Mouse (Mus musculus) myocyte (in vitro differentiated cells): ENCODE results near the gene Ranbp1. TPM values are rescaled to one million over a fixed set of nuclear protein-coding genes. Genes with fewer than 3 reads are reported as not detected.

Experiments used
- H3K27me3 ChIP-seq: one replicate; pipeline ENCODE4 v1.6.1; 2011; ENCODE audit not compliant: control insufficient read depth, insufficient read depth, insufficient read length
- H3K36me3 ChIP-seq: one replicate; pipeline ENCODE4 v1.6.1; 2011; ENCODE audit not compliant: control insufficient read depth, insufficient read depth
- H3K4me2 ChIP-seq: one replicate; pipeline ENCODE4 v1.6.1; 2011; ENCODE audit warnings: low read depth, control low read depth
- H3K4me3 ChIP-seq: one replicate; pipeline ENCODE4 v1.5.1; 2011; ENCODE audit warnings: mild to moderate bottlenecking, control low read depth, moderate library complexity
- H3K79me2 ChIP-seq: one replicate; pipeline ENCODE4 v1.6.1; 2011; ENCODE audit not compliant: control insufficient read depth, insufficient read depth
- H3ac ChIP-seq: one replicate; pipeline ENCODE4 v1.6.1; 2011; ENCODE audit not compliant: control insufficient read depth, insufficient read length
- CEBPB ChIP-seq: IDR thresholded peaks from 2 replicates; pipeline ENCODE4 v1.6.1; 2011; ENCODE audit warnings: mild to moderate bottlenecking, moderate library complexity; ENCODE audit not compliant: poor library complexity, insufficient read depth, severe bottlenecking
- E2F4 ChIP-seq: IDR thresholded peaks from one replicate; pipeline ENCODE4 v1.6.1; 2011; ENCODE audit warnings: mild to moderate bottlenecking, control low read depth, moderate library complexity; ENCODE audit not compliant: insufficient read depth
- MAX ChIP-seq: IDR thresholded peaks from one replicate; pipeline ENCODE4 v1.6.1; 2011; ENCODE audit warnings: low read depth, mild to moderate bottlenecking, control low read depth
- MYOD1 ChIP-seq, 3 experiments: IDR thresholded peaks; one replicate each; pipeline ENCODE4 v1.6.1; 2011; ENCODE audit warnings: control low read depth in 2 of 3, low read depth in 2 of 3, mild to moderate bottlenecking in 2 of 3, moderate library complexity in 1 of 3; ENCODE audit not compliant: insufficient read length in 2 of 3, control insufficient read depth in 1 of 3
- MYOG ChIP-seq, 3 experiments: IDR thresholded peaks; one replicate each; pipeline ENCODE4 v1.6.1; 2011; ENCODE audit warnings: control low read depth in 2 of 3, low read depth in 2 of 3, mild to moderate bottlenecking in 2 of 3; ENCODE audit not compliant: insufficient read length in 2 of 3, control insufficient read depth in 1 of 3, insufficient read depth in 1 of 3
- POLR2A ChIP-seq: IDR thresholded peaks from one replicate; pipeline ENCODE4 v1.6.1; 2011; ENCODE audit warnings: low read depth, mild to moderate bottlenecking, control low read depth, moderate library complexity; ENCODE audit not compliant: insufficient read length
- POLR2AphosphoS2 ChIP-seq: IDR thresholded peaks from one replicate; pipeline ENCODE4 v1.6.1; 2011; ENCODE audit warnings: low read depth, control low read depth; ENCODE audit not compliant: insufficient read length
- REST ChIP-seq: IDR thresholded peaks from one replicate; pipeline ENCODE4 v1.6.1; 2011; ENCODE audit warnings: mild to moderate bottlenecking, control low read depth, moderate library complexity; ENCODE audit not compliant: insufficient read depth, insufficient read length
- SRF ChIP-seq: IDR thresholded peaks from one replicate; pipeline ENCODE4 v1.6.1; 2011; ENCODE audit warnings: low read depth; ENCODE audit not compliant: control insufficient read depth, insufficient read length
- TCF12 ChIP-seq: IDR thresholded peaks from one replicate; pipeline ENCODE4 v1.6.1; 2011; ENCODE audit warnings: mild to moderate bottlenecking, control low read depth; ENCODE audit not compliant: poor library complexity, insufficient read depth, severe bottlenecking
- TCF3 ChIP-seq: IDR thresholded peaks from one replicate; pipeline ENCODE4 v1.6.1; 2011; ENCODE audit warnings: low read depth, control low read depth; ENCODE audit not compliant: insufficient read length
- USF1 ChIP-seq: IDR thresholded peaks from one replicate; pipeline ENCODE4 v1.6.1; 2011; ENCODE audit warnings: low read depth, mild to moderate bottlenecking, control low read depth, moderate library complexity
- polyA plus RNA-seq: library from polyadenylated mRNA; unstranded; fragments of >200 nt; fragmentation: generic; extraction: Trizol; gene quantifications from one replicate; pipeline ENCODE4 v1.2.1, GENCODE M21; 2012; ENCODE audit warnings: missing spikeins

The Ranbp1 gene
- polyA plus RNA-seq, 1 experiment, result 150 TPM

DNA sequence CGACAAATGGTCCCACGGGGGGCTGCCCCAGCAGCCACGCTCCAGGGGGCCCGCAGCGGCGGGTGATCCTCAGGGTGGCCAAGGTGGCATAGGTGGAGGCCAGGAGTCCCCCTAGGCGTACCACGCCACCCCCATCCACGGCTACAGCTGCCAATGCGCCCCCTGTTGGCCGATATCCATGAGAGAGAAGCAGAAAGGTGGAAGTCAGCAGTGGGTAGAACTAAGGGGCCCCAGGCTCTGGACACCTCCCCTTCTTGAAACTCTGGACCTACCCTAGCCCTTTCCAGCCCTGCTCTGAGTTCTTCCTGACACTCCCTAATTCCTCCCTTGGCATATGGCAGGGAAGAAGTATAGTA is 27.0 kb downstream of the Ranbp1 start:
- H3K79me2 ChIP-seq, result no peaks in the 10 kb centered on the region
- no peak for TF ChIP-seq CEBPB
- no peak overlapping the region for H3ac ChIP-seq
- H3K36me3 ChIP-seq, result peaks cover 5% of the 10 kb centered on the region
- no peak overlapping the region for H3K4me2 ChIP-seq
- H3K27me3 ChIP-seq, result no peaks in the 10 kb centered on the region
- no peak overlapping the region for H3K4me3 ChIP-seq

DNA sequence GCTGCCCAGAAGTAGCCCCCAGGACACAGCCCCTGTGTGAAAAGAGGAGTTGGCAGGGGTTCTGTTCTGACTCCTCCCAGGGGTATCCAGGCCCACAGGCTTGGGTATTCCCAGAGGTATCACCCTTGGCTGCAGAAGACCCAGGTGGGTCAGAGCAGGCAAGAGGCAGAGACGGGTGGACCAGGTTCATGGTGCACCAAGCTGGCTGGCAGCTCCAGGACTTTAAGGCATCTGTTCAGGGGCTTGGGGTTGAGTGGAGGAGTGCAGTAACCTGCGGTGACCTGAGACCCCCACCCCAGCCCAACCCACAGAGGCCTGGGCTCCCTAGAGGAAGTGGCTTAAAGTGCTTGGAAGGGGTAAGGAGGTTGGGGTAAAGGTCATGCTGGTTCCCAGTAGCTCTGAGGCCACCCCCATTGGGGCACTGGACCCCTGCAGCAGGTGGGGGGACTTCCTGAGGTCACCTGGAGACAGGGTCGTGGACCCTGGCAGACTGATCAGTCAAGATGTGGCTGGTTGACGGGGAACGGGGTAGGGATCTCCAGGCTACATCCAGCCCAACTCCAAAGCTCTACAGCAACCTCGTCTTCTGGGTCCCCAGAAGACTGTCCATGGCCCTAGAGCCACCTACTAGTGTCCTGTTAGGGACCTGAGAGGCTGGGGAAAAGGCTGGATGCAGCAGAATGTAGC is 27.5 kb downstream of the Ranbp1 start:
- H3K4me3 ChIP-seq, result no peak overlapping the region
- no peak overlapping the region for H3K4me2 ChIP-seq
- H3K27me3 ChIP-seq, result no peaks in the 10 kb centered on the region
- H3K79me2 ChIP-seq, result no peaks in the 10 kb centered on the region
- H3ac ChIP-seq, result no peak overlapping the region
- no peak for TF ChIP-seq REST
- no peak for TF ChIP-seq TCF12
- TF ChIP-seq SRF, result no peak
- H3K36me3 ChIP-seq, result peaks cover 2% of the 10 kb centered on the region

DNA sequence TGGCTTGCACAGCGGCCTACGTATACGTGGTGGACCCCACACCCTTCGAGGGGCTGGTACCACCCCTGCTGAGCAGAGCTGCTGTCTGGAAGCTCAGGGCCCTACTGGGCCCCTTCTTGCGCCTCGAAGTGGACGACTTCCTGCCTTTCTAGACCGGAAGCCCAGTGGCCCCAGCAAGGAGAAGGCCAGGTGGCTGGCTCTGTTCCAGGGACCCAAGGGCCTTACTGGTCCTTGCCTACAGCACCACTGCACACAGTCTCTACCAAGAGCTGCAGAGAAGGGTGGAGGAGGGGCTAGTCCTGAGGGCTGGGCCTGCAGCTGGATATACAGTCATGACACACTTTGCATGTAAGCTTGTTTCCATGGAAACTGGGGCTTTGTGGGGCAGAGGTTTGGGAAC is 28.5 kb downstream of the Ranbp1 start:
- no peaks in the 10 kb centered on the region for H3K36me3 ChIP-seq
- TF ChIP-seq REST, result no peak
- TF ChIP-seq TCF3, result no peak
- TF ChIP-seq POLR2A, result no peak
- TF ChIP-seq MYOG (IDR thresholded peaks at IDR 0.05; ENCODE audit: control insufficient read depth in 1 of 3, insufficient read depth in 1 of 3, insufficient read length in 2 of 3, low read depth in 2 of 3), result no peak
- TF ChIP-seq TCF12, result no peak
- no peak for TF ChIP-seq E2F4
- TF ChIP-seq SRF, result no peak
- TF ChIP-seq POLR2AphosphoS2, result no peak
- TF ChIP-seq MYOD1 (IDR thresholded peaks at IDR 0.05; ENCODE audit: control insufficient read depth in 1 of 3, insufficient read length in 2 of 3, low read depth in 2 of 3), result no peak
- TF ChIP-seq USF1, result no peak
- TF ChIP-seq MAX, result no peak
- TF ChIP-seq CEBPB, result no peak
- H3K4me3 ChIP-seq, result no peak overlapping the region
- no peak overlapping the region for H3ac ChIP-seq
- no peak overlapping the region for H3K4me2 ChIP-seq
- no peaks in the 10 kb centered on the region for H3K79me2 ChIP-seq
- no peaks in the 10 kb centered on the region for H3K27me3 ChIP-seq

DNA sequence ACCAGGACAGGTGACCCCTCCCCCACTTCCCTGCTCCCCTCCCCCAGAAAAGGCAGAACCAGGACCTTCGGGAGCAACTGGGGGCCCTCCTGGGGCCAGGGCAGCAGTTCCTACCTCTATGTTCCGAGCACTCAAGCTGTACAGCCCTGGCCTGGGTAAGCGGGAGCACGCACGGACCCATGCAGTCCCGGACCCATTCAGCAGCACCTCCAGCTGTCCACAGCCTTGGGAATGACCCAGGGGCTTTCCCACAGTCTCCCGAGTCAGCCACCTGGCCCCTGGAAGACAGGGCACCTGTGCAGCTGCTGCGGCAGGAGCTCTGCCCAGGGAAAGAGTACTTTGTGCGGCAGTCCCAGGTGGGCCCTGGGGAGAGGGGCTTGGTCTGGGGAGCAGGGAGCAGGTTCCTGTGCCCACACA is 29.9 kb downstream of the Ranbp1 start:
- TF ChIP-seq MYOG (IDR thresholded peaks at IDR 0.05; ENCODE audit: control insufficient read depth in 1 of 3, insufficient read depth in 1 of 3, insufficient read length in 2 of 3, low read depth in 2 of 3) (no peak), MYOD1 (IDR thresholded peaks at IDR 0.05; ENCODE audit: control insufficient read depth in 1 of 3, insufficient read length in 2 of 3, low read depth in 2 of 3) (no peak)
- H3K4me3 ChIP-seq, result no peak overlapping the region
- no peaks in the 10 kb centered on the region for H3K36me3 ChIP-seq
- H3K4me2 ChIP-seq, result no peak overlapping the region
- H3ac ChIP-seq, result no peak overlapping the region
- H3K79me2 ChIP-seq, result no peaks in the 10 kb centered on the region
- peaks cover 5% of the 10 kb centered on the region for H3K27me3 ChIP-seq

DNA sequence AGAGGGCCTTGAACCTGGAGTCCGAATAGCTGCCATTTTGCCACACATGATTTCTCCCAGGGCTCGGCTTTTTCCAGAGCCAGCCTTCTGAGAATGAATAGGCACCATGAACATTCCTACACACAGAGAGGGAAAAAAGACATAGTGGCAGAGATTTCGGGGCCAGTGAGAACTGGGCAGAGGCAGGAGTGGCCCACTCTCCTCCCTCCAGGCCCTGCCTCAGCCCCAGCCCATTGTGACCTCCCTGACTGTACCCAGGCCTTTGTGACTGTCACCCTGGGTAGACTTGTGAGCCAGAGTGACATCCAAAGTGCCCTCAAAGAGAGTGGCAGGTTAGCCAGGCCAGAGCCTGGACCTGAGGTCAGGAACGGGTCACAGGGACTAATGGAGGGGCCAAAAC is 31.0 kb downstream of the Ranbp1 start, which contains the start of gene Ccdc188:
Ccdc188 (plus strand) TSS at position 301 of the 400 bp plus-strand sequence.
- H3K79me2 ChIP-seq, result no peaks in the 10 kb centered on the region
- no peak within 1 kb of the TSS for H3K4me2 ChIP-seq
- no peak within 1 kb of the TSS for H3K4me3 ChIP-seq
- H3K36me3 ChIP-seq, result no peaks in the 10 kb centered on the region
- TF ChIP-seq TCF3, result no peak
- TF ChIP-seq SRF, result no peak
- TF ChIP-seq TCF12, result no peak
- TF ChIP-seq MYOG (IDR thresholded peaks at IDR 0.05; ENCODE audit: control insufficient read depth in 1 of 3, insufficient read depth in 1 of 3, insufficient read length in 2 of 3, low read depth in 2 of 3), result no peak
- TF ChIP-seq MYOD1 (IDR thresholded peaks at IDR 0.05; ENCODE audit: control insufficient read depth in 1 of 3, insufficient read length in 2 of 3, low read depth in 2 of 3), result no peak
- no peak for TF ChIP-seq POLR2A
- no peak for TF ChIP-seq REST
- peaks cover 6% of the 10 kb centered on the region for H3K27me3 ChIP-seq
- H3ac ChIP-seq, result no peak within 1 kb of the TSS
